Mouse (Mus musculus) heart, embryonic 10.5 days (tissue): ENCODE data around the gene Mpp4. TPM values are rescaled to one million over a fixed set of nuclear protein-coding genes. Genes with fewer than 3 reads are reported as not detected.

ENCODE experiments used
- DNase-seq: peaks from one replicate; pipeline ENCODE4 v3.0.0-alpha.2; 2017; ENCODE audit warnings: low spot score
- H3K27ac ChIP-seq: fragments of 300-500 bp; sonication (generic); 2 replicates; pipeline ENCODE4 v1.5.1; 2016; ENCODE audit warnings: mild to moderate bottlenecking
- H3K27me3 ChIP-seq: fragments of 300-500 bp; sonication (generic); 2 replicates; pipeline ENCODE4 v1.6.1; 2016; ENCODE audit warnings: mild to moderate bottlenecking; ENCODE audit not compliant: poor library complexity, insufficient read depth, severe bottlenecking
- H3K36me3 ChIP-seq: fragments of 300-500 bp; sonication (generic); 2 replicates; pipeline ENCODE4 v1.6.1; 2016; ENCODE audit warnings: mild to moderate bottlenecking, moderate library complexity
- H3K4me1 ChIP-seq: fragments of 300-500 bp; sonication (generic); 2 replicates; pipeline ENCODE4 v1.6.1; 2016; ENCODE audit warnings: mild to moderate bottlenecking
- H3K4me3 ChIP-seq: fragments of 300-500 bp; sonication (generic); 2 replicates; pipeline ENCODE4 v1.5.1; 2016; ENCODE audit warnings: mild to moderate bottlenecking, moderate library complexity
- H3K9me3 ChIP-seq: fragments of 300-500 bp; sonication (generic); 2 replicates; pipeline ENCODE4 v1.6.1; 2016; ENCODE audit warnings: mild to moderate bottlenecking, moderate library complexity
- WGBS: fragments of 180-500 bp; shearing (Covaris S2); methylation state at CpG from one replicate; pipeline ENCODE4 v1.1.7; 2016; 5-methylcytosine and 5-hydroxymethylcytosine counted together
- polyA plus RNA-seq: library from polyadenylated mRNA; unstranded; fragments of >200 nt; fragmentation: Nextera tagmentation; extraction: Ambion mirVana; gene quantifications from 2 replicates; pipeline ENCODE4 v1.2.1, GENCODE M21; 2016

Gene Mpp4
- polyA plus RNA-seq = 0.49 TPM in 2 replicates

DNA sequence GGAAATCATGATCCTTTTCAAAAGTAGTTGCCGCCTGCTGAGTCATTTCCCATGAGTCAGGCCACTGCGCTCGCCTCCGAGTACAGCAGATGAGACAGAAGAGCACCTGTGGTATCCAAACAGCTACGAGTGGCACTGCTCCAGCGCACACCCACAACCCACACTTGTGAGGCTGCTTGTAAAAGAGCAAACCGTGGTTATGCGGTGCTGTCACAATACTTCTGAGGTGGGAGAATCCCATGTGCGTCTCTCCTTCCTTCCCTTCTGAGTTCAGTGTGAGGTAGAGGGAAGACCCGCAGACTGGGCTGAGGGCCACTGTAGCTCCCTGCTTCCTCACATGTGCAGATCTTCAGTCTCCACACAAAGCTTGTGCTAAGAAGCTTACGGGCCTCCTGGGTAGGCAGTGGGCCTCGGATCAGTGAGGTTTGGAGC is at the start of gene Mpp4:
Mpp4 (minus strand) TSS at position 360 of the 432 bp plus-strand sequence.
- H3K9me3 ChIP-seq = no peaks in the 10 kb centered on the region
- no peaks in the 10 kb centered on the region for H3K27me3 ChIP-seq
- peaks cover 41% of the 10 kb centered on the region for H3K36me3 ChIP-seq
- DNase-seq = no peak
- no peak within 1 kb of the TSS for H3K27ac ChIP-seq
- H3K4me3 ChIP-seq = no peak within 1 kb of the TSS
- 67% methylated on average over 12 of the region's 12 CpGs for WGBS
- no peaks in the 10 kb centered on the region for H3K4me1 ChIP-seq

DNA sequence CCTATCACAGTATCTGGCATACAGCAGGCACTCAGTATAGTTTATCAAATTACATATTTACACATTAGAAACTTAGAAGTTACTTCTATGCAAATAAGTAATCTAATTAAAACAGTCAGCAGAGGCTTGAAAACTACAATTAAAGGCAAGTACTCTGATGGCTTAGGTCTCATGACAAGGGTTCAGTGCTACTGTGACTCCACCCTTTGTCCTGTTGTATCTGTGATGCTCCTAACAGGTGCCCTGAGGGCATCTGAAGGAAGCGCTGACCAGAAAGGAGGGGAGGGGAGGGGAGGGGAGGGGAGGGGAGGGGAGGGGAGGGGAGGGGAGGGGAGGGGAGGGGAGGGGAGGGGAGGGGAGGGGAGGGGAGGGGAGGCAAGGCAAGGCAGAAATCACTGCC is 49.8 kb upstream of the Mpp4 start:
- H3K27me3 ChIP-seq = no peaks in the 10 kb centered on the region
- DNase-seq = no peak
- H3K4me3 ChIP-seq = no peak overlapping the region
- H3K27ac ChIP-seq = no peak overlapping the region
- H3K4me1 ChIP-seq = no peaks in the 10 kb centered on the region
- H3K36me3 ChIP-seq = peaks cover 33% of the 10 kb centered on the region
- WGBS = no CpG with 5 or more reads among the region's 1 CpGs
- no peaks in the 10 kb centered on the region for H3K9me3 ChIP-seq

DNA sequence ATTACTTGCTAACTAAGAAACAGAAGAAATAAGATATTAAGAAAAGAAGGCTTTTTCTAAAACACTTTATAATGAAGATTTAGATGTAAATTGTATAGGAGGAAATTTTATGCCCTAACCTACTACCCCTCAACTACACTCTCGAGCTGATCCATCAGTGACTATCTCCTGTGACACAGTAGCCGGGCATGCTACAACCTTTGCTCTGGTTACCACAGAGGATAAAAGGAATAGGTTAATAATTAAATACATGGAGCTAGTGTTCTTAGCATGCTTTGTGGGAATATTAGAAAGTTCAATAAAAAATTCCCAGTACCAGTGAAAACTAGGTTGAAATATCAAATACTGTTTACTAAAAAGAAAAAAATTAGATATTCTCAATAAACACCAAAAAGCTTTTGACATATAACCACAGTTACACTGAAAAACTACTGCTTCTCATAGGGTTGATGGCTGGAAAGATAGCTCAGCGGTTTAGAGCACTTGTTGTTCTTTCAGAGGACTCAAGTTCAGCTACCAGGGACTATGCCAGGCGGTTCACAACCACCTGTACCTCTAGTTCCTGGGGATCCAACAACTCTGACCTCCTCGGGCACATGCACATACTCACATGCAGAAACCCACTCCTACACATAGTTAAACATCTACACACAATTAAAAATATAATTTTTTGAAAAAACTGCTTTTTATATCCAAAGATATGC is 49.0 kb upstream of the Mpp4 start:
- H3K27ac ChIP-seq = no peak overlapping the region
- H3K4me1 ChIP-seq = no peaks in the 10 kb centered on the region
- no peak overlapping the region for H3K4me3 ChIP-seq
- H3K36me3 ChIP-seq = peaks cover 30% of the 10 kb centered on the region
- H3K9me3 ChIP-seq = no peaks in the 10 kb centered on the region
- 76% methylated on average over 5 of the region's 5 CpGs for whole genome bisulfite sequencing
- H3K27me3 ChIP-seq = no peaks in the 10 kb centered on the region
- DNase-seq = no peak

DNA sequence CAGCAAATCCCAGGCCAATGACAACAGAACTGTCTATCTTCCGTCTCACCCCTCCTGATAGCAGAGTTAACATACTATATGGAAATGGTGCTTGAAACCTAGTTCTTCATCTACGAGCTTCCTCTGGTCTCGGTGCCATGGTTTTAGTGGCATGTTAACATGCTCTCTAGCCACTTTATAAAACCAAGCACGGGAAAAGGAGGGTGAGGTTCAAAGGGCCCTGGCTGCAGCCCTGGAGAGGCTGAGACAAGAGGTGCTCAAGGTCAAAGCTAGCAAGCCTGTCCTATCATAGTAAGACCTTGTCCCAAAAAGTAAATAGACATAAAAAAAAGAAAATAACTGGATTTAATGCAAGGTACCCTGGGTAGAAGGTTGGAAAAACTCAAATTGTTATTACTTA is 48.5 kb upstream of the Mpp4 start:
- WGBS = 73% methylated on average over 4 of the region's 4 CpGs
- Histone ChIP-seq H3K4me3 (no peak overlapping the region), H3K9me3 (no peaks in the 10 kb centered on the region), H3K36me3 (peaks cover 30% of the 10 kb centered on the region), H3K27ac (no peak overlapping the region), H3K4me1 (no peaks in the 10 kb centered on the region), H3K27me3 (no peaks in the 10 kb centered on the region)
- no peak for DNase-seq

DNA sequence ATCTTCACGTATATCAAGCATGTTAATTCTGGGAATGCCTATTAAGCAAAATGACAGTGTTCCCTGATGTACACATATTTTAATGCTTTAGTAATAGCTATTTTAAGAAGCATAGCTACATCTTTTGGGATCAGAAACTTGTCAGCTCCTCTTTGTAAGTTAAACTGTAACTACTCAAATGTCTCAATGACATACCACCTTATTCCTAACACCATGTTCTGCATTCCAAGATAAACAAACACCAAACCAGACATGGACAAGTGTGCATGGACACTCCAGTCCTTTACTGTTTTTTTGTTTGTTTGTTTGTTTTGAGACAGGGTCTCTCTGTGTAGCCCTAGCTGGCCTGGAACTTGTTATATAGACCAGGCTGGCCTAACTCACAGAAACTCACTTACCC is 45.1 kb upstream of the Mpp4 start:
- no peak for DNase-seq
- H3K27me3 ChIP-seq = no peaks in the 10 kb centered on the region
- H3K9me3 ChIP-seq = no peaks in the 10 kb centered on the region
- no peak overlapping the region for H3K27ac ChIP-seq
- peaks cover 20% of the 10 kb centered on the region; the same call in 1 of the 2 replicates for H3K36me3 ChIP-seq
- no peak overlapping the region for H3K4me3 ChIP-seq
- 83% methylated on average over 1 of the region's 1 CpGs for WGBS
- no peaks in the 10 kb centered on the region for H3K4me1 ChIP-seq

DNA sequence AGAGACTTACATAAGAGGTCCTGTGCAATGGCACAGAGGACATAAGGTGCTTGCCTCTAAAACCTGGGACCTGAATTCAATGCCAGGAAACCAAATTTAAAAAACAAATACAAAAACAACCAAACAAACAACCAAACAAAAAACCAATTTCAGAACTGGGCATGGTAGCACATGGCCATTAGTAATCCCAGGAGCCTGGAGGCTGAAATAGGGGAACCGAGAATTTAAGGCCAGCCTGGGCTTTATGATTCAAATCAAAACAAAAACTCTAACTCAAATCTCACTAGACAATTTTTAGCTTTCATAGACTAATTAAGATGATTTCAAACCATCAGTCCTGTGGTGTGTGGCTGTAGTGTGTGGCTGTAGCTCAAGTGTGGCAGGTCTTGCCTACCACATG is 41.3 kb upstream of the Mpp4 start:
- no peak for DNase-seq
- WGBS = 82% methylated on average over 1 of the region's 1 CpGs
- H3K36me3 ChIP-seq = peaks cover 34% of the 10 kb centered on the region

DNA sequence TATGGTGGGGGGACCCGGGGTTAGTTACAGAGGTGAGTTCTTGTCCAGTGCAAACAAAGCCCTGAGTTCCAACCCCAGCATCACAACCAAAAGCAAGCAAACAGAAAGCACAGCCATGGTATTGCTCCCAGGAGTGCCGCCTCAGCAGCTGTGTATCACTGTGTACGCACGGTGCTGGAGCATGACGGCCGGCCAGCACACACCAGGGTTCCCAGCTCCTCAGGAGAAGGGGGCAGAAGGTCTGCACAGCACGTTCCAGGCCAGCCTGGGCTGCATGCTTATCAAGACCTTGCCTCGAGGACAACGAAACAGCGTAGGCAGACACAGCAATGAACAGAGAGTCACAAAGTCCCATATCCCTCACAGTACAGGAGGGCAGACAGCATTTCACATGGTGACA is 39.2 kb upstream of the Mpp4 start:
- no peaks in the 10 kb centered on the region for H3K9me3 ChIP-seq
- H3K36me3 ChIP-seq = peaks cover 35% of the 10 kb centered on the region
- H3K4me1 ChIP-seq = no peaks in the 10 kb centered on the region
- H3K4me3 ChIP-seq = no peak overlapping the region
- WGBS = 87% methylated on average over 10 of the region's 10 CpGs
- no peak overlapping the region for H3K27ac ChIP-seq
- DNase-seq = no peak
- no peaks in the 10 kb centered on the region for H3K27me3 ChIP-seq

More for the DNA sequence above, 41.3 kb upstream of the Mpp4 start:
- no peak overlapping the region for H3K4me3 ChIP-seq
- H3K27ac ChIP-seq = no peak overlapping the region
- no peaks in the 10 kb centered on the region for H3K9me3 ChIP-seq
- H3K4me1 ChIP-seq = no peaks in the 10 kb centered on the region
- H3K27me3 ChIP-seq = no peaks in the 10 kb centered on the region

DNA sequence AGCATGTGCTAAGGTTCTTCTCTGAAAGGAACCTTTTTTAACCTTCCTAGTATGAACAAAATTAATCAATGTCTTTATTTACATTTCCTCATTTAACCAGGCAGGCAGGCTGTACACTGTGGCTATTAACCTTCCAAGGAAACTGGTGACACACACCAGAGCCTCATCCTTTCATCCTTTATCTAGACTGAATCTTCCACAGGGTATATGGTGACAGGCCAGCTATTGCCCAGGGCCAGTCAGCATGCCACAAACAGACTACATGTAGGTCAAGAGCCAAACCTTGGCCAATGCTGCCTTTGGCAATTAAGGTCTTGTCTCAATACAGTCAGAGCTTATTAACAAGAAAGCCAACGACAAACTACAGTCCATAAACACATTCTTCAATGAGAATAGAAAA is 38.4 kb upstream of the Mpp4 start:
- WGBS = 74% methylated on average over 1 of the region's 1 CpGs

DNA sequence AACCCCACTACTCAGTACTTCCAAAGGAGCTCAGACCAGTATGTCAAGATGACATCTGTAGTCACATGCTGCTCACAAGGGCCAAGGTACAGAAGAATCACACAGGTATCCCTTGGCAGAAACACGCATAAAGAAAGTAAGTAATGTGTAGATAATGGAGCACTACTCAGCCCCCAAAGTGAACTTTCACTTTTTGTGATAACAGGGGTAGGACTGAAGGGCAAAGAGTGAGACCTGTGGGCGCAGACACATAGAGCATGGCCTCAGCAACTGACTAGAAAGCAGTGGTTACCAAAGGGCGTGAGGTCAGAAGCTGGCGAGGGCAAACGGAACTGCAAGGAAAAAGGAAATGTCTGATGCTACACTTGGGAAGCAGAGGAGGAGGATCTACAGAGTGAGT is 37.8 kb upstream of the Mpp4 start:
- no peak overlapping the region for H3K27ac ChIP-seq
- WGBS = 87% methylated on average over 5 of the region's 5 CpGs
- no peaks in the 10 kb centered on the region for H3K27me3 ChIP-seq
- H3K9me3 ChIP-seq = no peaks in the 10 kb centered on the region
- H3K4me1 ChIP-seq = no peaks in the 10 kb centered on the region
- no peak overlapping the region for H3K4me3 ChIP-seq
- no peak for DNase-seq
- peaks cover 37% of the 10 kb centered on the region for H3K36me3 ChIP-seq

More for the DNA sequence above, 38.4 kb upstream of the Mpp4 start:
- H3K4me1 ChIP-seq = no peaks in the 10 kb centered on the region
- no peak for DNase-seq
- no peak overlapping the region for H3K4me3 ChIP-seq
- H3K27ac ChIP-seq = no peak overlapping the region
- no peaks in the 10 kb centered on the region for H3K9me3 ChIP-seq
- no peaks in the 10 kb centered on the region for H3K27me3 ChIP-seq
- peaks cover 35% of the 10 kb centered on the region for H3K36me3 ChIP-seq

DNA sequence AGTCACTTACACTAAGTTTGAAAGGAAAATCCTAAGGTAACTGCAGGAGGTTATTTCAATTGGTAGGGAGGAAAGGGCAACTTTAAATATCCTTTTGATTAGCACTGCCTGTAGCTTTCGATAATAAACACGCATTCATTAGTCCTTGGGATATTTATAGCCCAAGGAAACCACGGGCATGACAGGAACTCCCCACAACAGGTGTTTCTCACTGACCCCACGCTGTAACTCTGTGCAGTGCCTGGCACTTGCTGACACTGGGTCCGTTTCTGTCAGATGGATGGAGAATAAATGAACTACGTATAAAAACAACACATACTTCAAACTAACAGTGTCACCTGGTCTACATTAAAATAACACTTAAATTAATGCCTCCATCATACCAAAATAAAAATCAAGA is 31.8 kb upstream of the Mpp4 start:
- no peak overlapping the region for H3K4me3 ChIP-seq
- peaks cover 44% of the 10 kb centered on the region for H3K36me3 ChIP-seq
- H3K27me3 ChIP-seq = no peaks in the 10 kb centered on the region
- H3K4me1 ChIP-seq = no peaks in the 10 kb centered on the region
- no peaks in the 10 kb centered on the region for H3K9me3 ChIP-seq
- 65% methylated on average over 6 of the region's 6 CpGs for WGBS
- no peak for DNase-seq
- no peak overlapping the region for H3K27ac ChIP-seq

DNA sequence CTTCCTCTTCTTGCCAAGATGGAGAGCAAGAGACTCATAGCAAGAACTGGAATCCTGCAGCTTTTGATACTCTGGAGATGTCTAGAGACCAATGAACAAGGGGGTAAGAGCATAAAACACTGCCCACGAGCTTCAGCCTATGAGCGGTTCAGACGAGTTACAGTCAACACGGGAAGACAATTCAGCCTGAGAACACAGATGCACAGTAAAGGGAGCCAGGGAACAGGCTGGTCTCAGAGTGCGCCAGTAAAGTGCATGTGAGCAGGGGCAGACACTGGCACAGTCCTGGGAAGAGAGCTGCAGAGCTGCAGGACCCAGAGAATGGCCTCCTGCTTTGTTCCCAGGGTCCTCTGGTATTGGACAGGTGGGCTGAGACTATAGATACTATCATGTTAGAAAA is 24.6 kb upstream of the Mpp4 start:
- no peaks in the 10 kb centered on the region for H3K9me3 ChIP-seq
- WGBS = 86% methylated on average over 5 of the region's 5 CpGs
- no peaks in the 10 kb centered on the region for H3K27me3 ChIP-seq
- H3K36me3 ChIP-seq = peaks cover 42% of the 10 kb centered on the region
- no peaks in the 10 kb centered on the region for H3K4me1 ChIP-seq
- no peak overlapping the region for H3K27ac ChIP-seq
- DNase-seq = no peak
- no peak overlapping the region for H3K4me3 ChIP-seq

DNA sequence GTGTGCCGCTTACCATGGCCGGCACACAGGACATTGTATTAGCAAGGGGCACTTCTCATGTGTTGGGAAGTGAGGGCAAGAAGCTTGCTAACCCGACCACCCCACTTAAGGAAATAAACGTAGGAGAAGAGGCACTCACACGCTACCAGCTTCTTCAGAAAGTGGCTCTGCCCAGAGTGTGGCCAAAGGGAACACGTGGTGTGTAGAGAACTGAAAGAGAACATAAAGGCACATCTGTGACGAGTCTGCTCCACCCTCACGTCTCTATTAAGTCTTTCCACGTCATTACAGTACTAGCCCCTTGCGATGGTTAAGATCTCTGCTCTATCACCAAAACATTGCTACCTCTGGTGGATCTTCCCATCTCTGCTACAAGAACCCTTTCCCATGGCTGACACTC is 23.1 kb upstream of the Mpp4 start:
- DNase-seq = no peak
- no peaks in the 10 kb centered on the region for H3K27me3 ChIP-seq
- H3K4me1 ChIP-seq = no peaks in the 10 kb centered on the region
- 89% methylated on average over 10 of the region's 10 CpGs for WGBS
- H3K27ac ChIP-seq = no peak overlapping the region
- no peak overlapping the region for H3K4me3 ChIP-seq
- H3K9me3 ChIP-seq = no peaks in the 10 kb centered on the region
- H3K36me3 ChIP-seq = peaks cover 41% of the 10 kb centered on the region

DNA sequence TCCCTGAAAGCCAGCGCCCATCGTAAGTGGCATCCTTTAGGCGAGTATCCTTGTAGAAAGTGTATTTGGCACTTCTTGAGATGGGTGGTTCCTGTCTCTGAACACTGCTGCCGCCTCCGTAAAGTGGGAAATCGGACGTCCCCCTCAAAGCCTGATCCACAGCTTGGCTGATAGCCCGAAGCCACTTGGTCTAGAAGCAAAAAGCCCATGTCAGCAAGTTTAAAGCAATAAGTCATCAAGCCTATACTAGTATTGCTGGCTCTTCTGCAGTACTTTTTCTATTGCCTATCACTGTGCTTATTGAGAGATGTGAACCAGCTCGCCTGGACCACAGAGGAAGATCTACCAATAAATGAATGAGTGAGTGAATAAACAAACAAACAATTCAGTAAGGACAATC is 22.2 kb upstream of the Mpp4 start:
- Histone ChIP-seq H3K27me3 (no peaks in the 10 kb centered on the region), H3K4me3 (no peak overlapping the region), H3K36me3 (peaks cover 36% of the 10 kb centered on the region), H3K9me3 (no peaks in the 10 kb centered on the region), H3K27ac (no peak overlapping the region), H3K4me1 (no peaks in the 10 kb centered on the region)
- 86% methylated on average over 9 of the region's 9 CpGs for WGBS
- DNase-seq = no peak

DNA sequence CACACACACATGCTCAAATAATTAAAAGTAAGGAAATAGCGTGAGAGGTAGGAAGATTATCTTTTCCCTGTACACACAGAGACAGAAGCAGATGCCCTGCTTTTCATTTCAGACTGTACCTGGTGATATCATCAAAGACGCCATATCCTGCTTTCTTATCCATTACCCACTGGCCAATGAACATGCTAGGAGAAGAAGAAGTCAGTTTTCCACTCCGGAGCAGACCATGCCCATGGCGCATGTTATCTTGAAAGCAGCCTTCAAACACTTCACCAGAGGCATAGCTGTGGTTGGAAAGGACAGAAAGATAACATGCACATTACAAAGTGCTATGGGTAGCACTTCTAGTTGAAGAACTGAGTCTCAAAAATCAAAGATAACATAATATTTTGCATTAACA is 19.9 kb upstream of the Mpp4 start:
- Histone ChIP-seq H3K4me1 (no peaks in the 10 kb centered on the region), H3K27ac (no peak overlapping the region), H3K9me3 (no peaks in the 10 kb centered on the region), H3K27me3 (no peaks in the 10 kb centered on the region), H3K36me3 (peaks cover 46% of the 10 kb centered on the region), H3K4me3 (no peak overlapping the region)
- 73% methylated on average over 4 of the region's 4 CpGs for WGBS
- DNase-seq = no peak
